Mouse (Mus musculus) CH12.LX (cell line): Measurements from ENCODE around the gene Btd.

Source experiments
- CHD2 ChIP-seq: IDR thresholded peaks from 2 replicates; pipeline ENCODE4 v1.6.1; 2011; ENCODE audit warnings: low read length, improper control_type of control experiment
- CTCF ChIP-seq, 2 experiments: IDR thresholded peaks in 1 of 2; conservative IDR thresholded peaks in 1 of 2; 2 replicates each; pipeline ENCODE4 v1.5.1; 2011 to 2012; ENCODE audit warnings: low read depth in 2 of 2, low read length in 2 of 2, improper control_type of control experiment in 1 of 2, inconsistent platforms in 1 of 2, mild to moderate bottlenecking in 1 of 2, moderate library complexity in 1 of 2
- ELF1 ChIP-seq: IDR thresholded peaks from 2 replicates; pipeline ENCODE4 v1.6.1; 2014; ENCODE audit warnings: low read depth, mild to moderate bottlenecking, inconsistent platforms, low read length, improper control_type of control experiment
- EP300 ChIP-seq: IDR thresholded peaks from 2 replicates; pipeline ENCODE4 v1.6.1; 2011; ENCODE audit warnings: low read length, improper control_type of control experiment
- HCFC1 ChIP-seq: IDR thresholded peaks from 2 replicates; pipeline ENCODE4 v1.6.1; 2012; ENCODE audit warnings: low read depth, mild to moderate bottlenecking, inconsistent platforms, low read length, improper control_type of control experiment
- MXI1 ChIP-seq: IDR thresholded peaks from 2 replicates; pipeline ENCODE4 v1.6.1; 2011; ENCODE audit warnings: mild to moderate bottlenecking, low read depth, low read length, improper control_type of control experiment
- MYC ChIP-seq: IDR thresholded peaks from 2 replicates; pipeline ENCODE4 v1.6.1; 2011; ENCODE audit warnings: low read depth, mild to moderate bottlenecking, improper control_type of control experiment, low read length
- POLR2A ChIP-seq: IDR thresholded peaks from 2 replicates; pipeline ENCODE4 v1.6.1; 2011; ENCODE audit warnings: low read depth, mild to moderate bottlenecking, improper control_type of control experiment, low read length
- POLR2AphosphoS2 ChIP-seq: IDR thresholded peaks from 2 replicates; pipeline ENCODE4 v1.6.1; 2011; ENCODE audit warnings: low read depth, low read length, improper control_type of control experiment
- RCOR1 ChIP-seq: conservative IDR thresholded peaks from 2 replicates; pipeline ENCODE4 v1.6.1; 2012; ENCODE audit warnings: low read depth, mild to moderate bottlenecking, inconsistent platforms, low read length, improper control_type of control experiment
- SMC3 ChIP-seq: IDR thresholded peaks from 2 replicates; pipeline ENCODE4 v1.6.1; 2011; ENCODE audit warnings: low read depth, low read length, improper control_type of control experiment
- TCF12 ChIP-seq: IDR thresholded peaks from 2 replicates; pipeline ENCODE4 v1.6.1; 2014; ENCODE audit warnings: low read depth, mild to moderate bottlenecking, inconsistent platforms, low read length, improper control_type of control experiment
- ZKSCAN1 ChIP-seq: IDR thresholded peaks from 2 replicates; pipeline ENCODE4 v1.6.1; 2012; ENCODE audit warnings: low read depth, inconsistent platforms, low read length, improper control_type of control experiment, borderline replicate concordance
- ZNF384 ChIP-seq: IDR thresholded peaks from 2 replicates; pipeline ENCODE4 v1.6.1; 2012; ENCODE audit warnings: low read depth, low read length, improper control_type of control experiment, inconsistent platforms

- no peak for TF ChIP-seq EP300
- TF ChIP-seq CTCF (conservative IDR thresholded peaks at IDR 0.05 in 1 of 2, IDR thresholded peaks at IDR 0.05 in 1 of 2; ENCODE audit: low read depth in 2 of 2, low read length in 2 of 2), result no peak
- no peak for TF ChIP-seq CHD2
- no peak for TF ChIP-seq MYC
- TF ChIP-seq ZNF384, result no peak
- TF ChIP-seq RCOR1, result no peak
- no peak for TF ChIP-seq MXI1
- TF ChIP-seq POLR2A, result no peak
- no peak for TF ChIP-seq ELF1
- no peak for TF ChIP-seq ZKSCAN1
- TF ChIP-seq SMC3, result no peak
- TF ChIP-seq POLR2AphosphoS2, result no peak
- TF ChIP-seq HCFC1, result no peak
- no peak for TF ChIP-seq TCF12
These were observed 41.2 kb downstream of the Btd start for GRCm38 (mm10) chr14:31681931-31682555.
